Mouse (Mus musculus) CH12.LX (cell line): ENCODE results near the gene Gm20388. TPM values are rescaled to one million over a fixed set of nuclear protein-coding genes. Genes with fewer than 3 reads are reported as not detected.

ENCODE experiments used
- DNase-seq: peaks from one replicate; pipeline ENCODE4 v3.0.0-alpha.2; 2013; ENCODE audit errors: extremely low read depth
- H3K27ac ChIP-seq: 2 replicates; pipeline ENCODE4 v1.5.1; 2012; ENCODE audit warnings: low read depth, mild to moderate bottlenecking, control low read depth, moderate library complexity; ENCODE audit not compliant: insufficient read depth
- H3K27me3 ChIP-seq: replicated peaks from 2 replicates; pipeline ENCODE3; 2012; ENCODE audit warnings: inconsistent platforms
- H3K36me3 ChIP-seq, 2 experiments: replicated peaks in 1 of 2; 2 replicates each; pipeline versions ENCODE3 to v1.6.1; 2012; ENCODE audit warnings: inconsistent platforms in 1 of 2, low read length in 1 of 2, mild to moderate bottlenecking in 1 of 2, mixed read lengths in 1 of 2, moderate library complexity in 1 of 2; ENCODE audit not compliant: control insufficient read depth in 1 of 2, insufficient read depth in 1 of 2
- H3K4me1 ChIP-seq, 2 experiments: 2 replicates each; pipeline ENCODE4 v1.6.1; 2012; ENCODE audit warnings: inconsistent platforms in 1 of 2, moderate library complexity in 1 of 2; ENCODE audit not compliant: insufficient read depth in 2 of 2, control insufficient read depth in 1 of 2
- H3K4me2 ChIP-seq: 2 replicates; pipeline ENCODE4 v1.6.1; 2012; ENCODE audit warnings: low read depth, mild to moderate bottlenecking, control low read depth; ENCODE audit not compliant: poor library complexity, insufficient read depth, severe bottlenecking
- H3K4me3 ChIP-seq, 3 experiments: fragments of 150-350 bp in 1 of 3; sonication (generic) in 1 of 3; replicated peaks in 1 of 3; 2 replicates each; pipeline versions ENCODE3 to v1.5.1; 2011 to 2012; ENCODE audit warnings: low read depth in 2 of 3, low read length in 2 of 3, mild to moderate bottlenecking in 2 of 3, moderate library complexity in 2 of 3, control low read depth in 1 of 3, improper control_type of control experiment in 1 of 3, inconsistent platforms in 1 of 3, mixed read lengths in 1 of 3; ENCODE audit not compliant: poor library complexity in 1 of 3
- H3K79me2 ChIP-seq: replicated peaks from 2 replicates; pipeline ENCODE4 v1.6.1; 2012; ENCODE audit warnings: mild to moderate bottlenecking, moderate library complexity; ENCODE audit not compliant: control insufficient read depth, poor library complexity, insufficient read depth, severe bottlenecking; ENCODE audit errors: extremely low read depth
- H3K9ac ChIP-seq: 2 replicates; pipeline ENCODE4 v1.6.1; 2012; ENCODE audit warnings: low read depth, mild to moderate bottlenecking, control low read depth, moderate library complexity; ENCODE audit not compliant: insufficient read depth
- H3K9me3 ChIP-seq: replicated peaks from 2 replicates; pipeline ENCODE3; 2012; ENCODE audit warnings: low read length, inconsistent platforms, mixed read lengths
- BHLHE40 ChIP-seq: IDR thresholded peaks from 2 replicates; pipeline ENCODE4 v1.6.1; 2011; ENCODE audit warnings: mild to moderate bottlenecking, low read depth, low read length, improper control_type of control experiment
- CHD2 ChIP-seq: IDR thresholded peaks from 2 replicates; pipeline ENCODE4 v1.6.1; 2011; ENCODE audit warnings: low read length, improper control_type of control experiment
- CTCF ChIP-seq, 2 experiments: IDR thresholded peaks in 1 of 2; conservative IDR thresholded peaks in 1 of 2; 2 replicates each; pipeline ENCODE4 v1.5.1; 2011 to 2012; ENCODE audit warnings: low read depth in 2 of 2, low read length in 2 of 2, improper control_type of control experiment in 1 of 2, inconsistent platforms in 1 of 2, mild to moderate bottlenecking in 1 of 2, moderate library complexity in 1 of 2
- E2F4 ChIP-seq: IDR thresholded peaks from 2 replicates; pipeline ENCODE4 v1.6.1; 2011; ENCODE audit warnings: low read depth, low read length, improper control_type of control experiment; ENCODE audit not compliant: insufficient replicate concordance
- EP300 ChIP-seq: IDR thresholded peaks from 2 replicates; pipeline ENCODE4 v1.6.1; 2011; ENCODE audit warnings: low read length, improper control_type of control experiment
- GABPA ChIP-seq: IDR thresholded peaks from 2 replicates; pipeline ENCODE4 v1.6.1; 2012; ENCODE audit warnings: low read depth, low read length, improper control_type of control experiment, inconsistent platforms; ENCODE audit not compliant: insufficient replicate concordance
- IRF4 ChIP-seq: IDR thresholded peaks from 2 replicates; pipeline ENCODE4 v1.6.1; 2014; ENCODE audit warnings: low read depth, mild to moderate bottlenecking, inconsistent platforms, low read length, improper control_type of control experiment
- JUND ChIP-seq: conservative IDR thresholded peaks from 2 replicates; pipeline ENCODE4 v1.6.1; 2011; ENCODE audit warnings: low read depth, low read length, improper control_type of control experiment
- KAT2A ChIP-seq: IDR thresholded peaks from 2 replicates; pipeline ENCODE4 v1.6.1; 2012; ENCODE audit warnings: low read length, improper control_type of control experiment, inconsistent platforms; ENCODE audit not compliant: insufficient replicate concordance
- MAFK ChIP-seq: IDR thresholded peaks from 2 replicates; pipeline ENCODE4 v1.6.1; 2011; ENCODE audit warnings: low read length, improper control_type of control experiment; ENCODE audit not compliant: insufficient replicate concordance
- NELFE ChIP-seq: IDR thresholded peaks from 2 replicates; pipeline ENCODE4 v1.6.1; 2011; ENCODE audit warnings: low read depth, low read length, improper control_type of control experiment
- NRF1 ChIP-seq: IDR thresholded peaks from 2 replicates; pipeline ENCODE4 v1.6.1; 2014; ENCODE audit warnings: low read depth, mild to moderate bottlenecking, inconsistent platforms, low read length, improper control_type of control experiment, moderate library complexity
- PAX5 ChIP-seq: IDR thresholded peaks from 2 replicates; pipeline ENCODE4 v1.6.1; 2012; ENCODE audit warnings: low read length, inconsistent platforms, mixed read lengths
- POLR2A ChIP-seq: IDR thresholded peaks from 2 replicates; pipeline ENCODE4 v1.6.1; 2011; ENCODE audit warnings: low read depth, mild to moderate bottlenecking, improper control_type of control experiment, low read length
- POLR2AphosphoS2 ChIP-seq: IDR thresholded peaks from 2 replicates; pipeline ENCODE4 v1.6.1; 2011; ENCODE audit warnings: low read depth, low read length, improper control_type of control experiment
- RAD21 ChIP-seq: IDR thresholded peaks from 2 replicates; pipeline ENCODE4 v1.6.1; 2011; ENCODE audit warnings: low read depth, mild to moderate bottlenecking, low read length, improper control_type of control experiment, moderate library complexity
- RCOR1 ChIP-seq: conservative IDR thresholded peaks from 2 replicates; pipeline ENCODE4 v1.6.1; 2012; ENCODE audit warnings: low read depth, mild to moderate bottlenecking, inconsistent platforms, low read length, improper control_type of control experiment
- SIN3A ChIP-seq: IDR thresholded peaks from 2 replicates; pipeline ENCODE4 v1.6.1; 2012; ENCODE audit warnings: low read length, improper control_type of control experiment, inconsistent platforms
- SMC3 ChIP-seq: IDR thresholded peaks from 2 replicates; pipeline ENCODE4 v1.6.1; 2011; ENCODE audit warnings: low read depth, low read length, improper control_type of control experiment
- TBP ChIP-seq: conservative IDR thresholded peaks from 2 replicates; pipeline ENCODE4 v1.6.1; 2011; ENCODE audit warnings: low read depth, low read length, improper control_type of control experiment
- TCF12 ChIP-seq: IDR thresholded peaks from 2 replicates; pipeline ENCODE4 v1.6.1; 2014; ENCODE audit warnings: low read depth, mild to moderate bottlenecking, inconsistent platforms, low read length, improper control_type of control experiment
- UBTF ChIP-seq: IDR thresholded peaks from 2 replicates; pipeline ENCODE4 v1.6.1; 2012; ENCODE audit warnings: low read depth, mild to moderate bottlenecking, inconsistent platforms, low read length, improper control_type of control experiment, moderate library complexity
- USF2 ChIP-seq: conservative IDR thresholded peaks from 2 replicates; pipeline ENCODE4 v1.6.1; 2011; ENCODE audit warnings: low read depth, low read length, improper control_type of control experiment
- ZC3H11A ChIP-seq: IDR thresholded peaks from 2 replicates; pipeline ENCODE4 v1.6.1; 2012; ENCODE audit warnings: low read depth, mild to moderate bottlenecking, inconsistent platforms, low read length, improper control_type of control experiment
- ZKSCAN1 ChIP-seq: IDR thresholded peaks from 2 replicates; pipeline ENCODE4 v1.6.1; 2012; ENCODE audit warnings: low read depth, inconsistent platforms, low read length, improper control_type of control experiment, borderline replicate concordance
- ZNF384 ChIP-seq: IDR thresholded peaks from 2 replicates; pipeline ENCODE4 v1.6.1; 2012; ENCODE audit warnings: low read depth, low read length, improper control_type of control experiment, inconsistent platforms
- dilution Hi-C: fragments of 300-500 bp; cut with MboI; formaldehyde crosslinking; loops from 2 replicates; pipeline ENCODE4 v1.14.3; 2020; ENCODE audit warnings: low sequenced_read_pairs; ENCODE audit not compliant: extremely low pct_unique_long_range_greater_than_20kb, extremely low pct_ligation_motif_present
- in situ Hi-C: fragments of 300-500 bp; cut with MboI; formaldehyde crosslinking; loops from 3 replicates; pipeline ENCODE4 v1.14.3; 2019; ENCODE audit warnings: low sequenced_read_pairs, low pct_ligation_motif_present, low pct_unique_long_range_greater_than_20kb, mixed read lengths
- polyA plus RNA-seq: library from polyadenylated mRNA; unstranded; fragments of >175 nt; gene quantifications from 2 replicates; pipeline ENCODE4 v1.2.1, GENCODE M21; 2012; ENCODE audit warnings: low read depth; ENCODE audit not compliant: insufficient read length
- total RNA-seq, 2 experiments: library from RNA; depleted of rRNA; stranded (reverse); fragments of 300-350 nt in 1 of 2; fragments of >200 nt in 1 of 2; gene quantifications; 2 replicates each; pipeline ENCODE4 v1.2.3; 2012 to 2014

Gene Gm20388
- total and polyA plus RNA-seq, 3 experiments = 14.8 to 26.3 (median 22.2) TPM

- no peak for DNase-seq
- dilution Hi-C loops = no loop called here
- Histone ChIP-seq H3K9me3 (no peaks in the 10 kb centered on the region), H3K27me3 (peaks cover 14% of the 10 kb centered on the region), H3K4me3 (no peak overlapping the region), H3K36me3 (no peaks in the 10 kb centered on the region), H3K4me2 (no peak overlapping the region), H3K4me1 (peaks cover 0 to 15% of the 10 kb centered on the region in 2 experiments; a peak in 2 of 4 replicates), H3K9ac (no peak overlapping the region), H3K79me2 (no peaks in the 10 kb centered on the region)
- in situ Hi-C loops = loop anchor here (10.0 kb wide), 1 partner anchor 359 kb away; no protein-coding TSS in a partner anchor
- TF ChIP-seq PAX5 (no peak), IRF4 (no peak), GABPA (no peak), UBTF (no peak)
- TF ChIP-seq, all 38 proteins: peak for 0
- H3K27ac ChIP-seq = no peak overlapping the region
These were observed 2925.6 kb downstream of the Gm20388 start for GRCm38 (mm10) chr8:122836199-122836598.

- Histone ChIP-seq H3K79me2 (no peaks in the 10 kb centered on the region), H3K4me2 (no peak overlapping the region), H3K9me3 (no peaks in the 10 kb centered on the region), H3K4me1 (peaks cover 0 to 15% of the 10 kb centered on the region in 2 experiments; a peak in 2 of 4 replicates), H3K9ac (no peak overlapping the region), H3K27me3 (peaks cover 14% of the 10 kb centered on the region), H3K27ac (no peak overlapping the region), H3K36me3 (no peaks in the 10 kb centered on the region), H3K4me3 (no peak overlapping the region)
- no peak for DNase-seq
- dilution Hi-C loops (no loop called here), in situ Hi-C loops (loop anchor here (10.0 kb wide), 1 partner anchor 358 kb away; no protein-coding TSS in a partner anchor)
- no peak for TF ChIP-seq TBP
- TF ChIP-seq CTCF (conservative IDR thresholded peaks at IDR 0.05 in 1 of 2, IDR thresholded peaks at IDR 0.05 in 1 of 2; ENCODE audit: low read depth in 2 of 2, low read length in 2 of 2) = no peak
- TF ChIP-seq PAX5 = no peak
- TF ChIP-seq RAD21 = no peak
- no peak for TF ChIP-seq SIN3A
- TF ChIP-seq POLR2A = no peak
- TF ChIP-seq EP300 = no peak
- TF ChIP-seq CHD2 = no peak
These were observed 2926.1 kb downstream of the Gm20388 start for GRCm38 (mm10) chr8:122836696-122837095.

GRCm38 (mm10) chr8:122844161-122844560 lies 2933.5 kb downstream of the Gm20388 start:
- H3K4me2 ChIP-seq = no peak overlapping the region
- no peak overlapping the region for H3K9ac ChIP-seq
- H3K27me3 ChIP-seq = peaks cover 74% of the 10 kb centered on the region
- H3K79me2 ChIP-seq = no peaks in the 10 kb centered on the region
- H3K4me1 ChIP-seq = peaks cover 3 to 11% of the 10 kb centered on the region in 2 experiments; a peak in 3 of 4 replicates
- H3K9me3 ChIP-seq = no peaks in the 10 kb centered on the region
- dilution Hi-C loops = no loop called here
- in situ Hi-C loops = no loop called here
- no peak for TF ChIP-seq ZNF384
- no peak for TF ChIP-seq ZC3H11A
- TF ChIP-seq USF2 = no peak
- no peak for TF ChIP-seq JUND
- TF ChIP-seq RAD21 = no peak
- no peak for TF ChIP-seq IRF4
- TF ChIP-seq ZKSCAN1 = no peak
- TF ChIP-seq BHLHE40 = no peak
- no peak for TF ChIP-seq RCOR1
- no peak for TF ChIP-seq TCF12
- no peak for TF ChIP-seq NELFE
- TF ChIP-seq TBP = no peak
- TF ChIP-seq E2F4 = no peak
- no peak for TF ChIP-seq NRF1
- no peak for TF ChIP-seq MAFK
- no peak for TF ChIP-seq GABPA
- TF ChIP-seq POLR2AphosphoS2 = no peak
- no peak for TF ChIP-seq SMC3
- TF ChIP-seq KAT2A = no peak
- no peak for TF ChIP-seq SIN3A
- no peak overlapping the region for H3K4me3 ChIP-seq
- no peaks in the 10 kb centered on the region for H3K36me3 ChIP-seq
- H3K27ac ChIP-seq = no peak overlapping the region
- no peak for DNase-seq
